In the genomic region with DNA sequence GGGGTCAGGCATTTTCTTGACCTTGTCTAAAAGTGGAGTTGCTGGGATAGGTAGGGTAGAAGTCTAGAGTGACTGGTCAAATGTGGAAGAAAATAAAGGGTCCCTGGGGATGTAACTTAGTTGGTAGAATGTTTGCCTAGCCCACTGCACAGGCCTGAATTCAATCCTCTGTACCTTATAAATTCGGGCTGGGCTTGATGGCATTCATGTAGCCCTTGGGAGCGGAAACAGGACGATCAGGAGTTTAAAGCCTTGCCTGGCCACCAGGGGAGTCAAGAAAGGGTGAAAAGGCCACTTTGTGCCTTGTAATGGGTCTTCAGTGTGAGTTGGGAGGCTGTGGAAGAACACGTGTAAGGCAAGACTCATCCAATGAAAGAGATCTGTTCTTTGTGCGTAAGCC, we compare ENCODE assay signal across 8 mouse cellular contexts. TPM values are rescaled to one million over a fixed set of nuclear protein-coding genes. Genes with fewer than 3 reads are reported as not detected.
DNase-seq lines count a peak whose midpoint lies in the region; ATAC-seq and TF ChIP-seq lines count a peak whose summit lies in the region.

No protein-coding gene starts in this region.

- peaks cover 12% of the 10 kb centered on the region for H3K4me1 ChIP-seq in kidney, postnatal 0 days (replicated peaks; ENCODE audit: insufficient read depth, low read length)
- peaks cover 6% of the 10 kb centered on the region for H3K4me1 ChIP-seq in brown adipose tissue, adult 24 weeks (ENCODE audit: control insufficient read depth, insufficient read depth, insufficient read length, low read length)
- H3K4me1 ChIP-seq in hindbrain, embryonic 15.5 days (replicated peaks) = peaks cover 43% of the 10 kb centered on the region
- peaks cover 14% of the 10 kb centered on the region; the same call in 1 of the 2 replicates for H3K4me1 ChIP-seq in midbrain, postnatal 0 days (ENCODE audit: insufficient read depth, low read length)

- no peaks in the 10 kb centered on the region for H3K36me3 ChIP-seq in kidney, postnatal 0 days (ENCODE audit: insufficient read depth, low read length)
- H3K36me3 ChIP-seq in hindbrain, embryonic 15.5 days = no peaks in the 10 kb centered on the region
- H3K36me3 ChIP-seq in midbrain, postnatal 0 days (ENCODE audit: insufficient read depth, low read length) = no peaks in the 10 kb centered on the region

- no peaks in the 10 kb centered on the region for H3K27me3 ChIP-seq in kidney, postnatal 0 days (ENCODE audit: insufficient read depth, low read length)
- no peaks in the 10 kb centered on the region for H3K27me3 ChIP-seq in hindbrain, embryonic 15.5 days
- no peaks in the 10 kb centered on the region for H3K27me3 ChIP-seq in midbrain, postnatal 0 days (ENCODE audit: insufficient read depth, low read length)

- H3K4me3 ChIP-seq in kidney, postnatal 0 days (replicated peaks; ENCODE audit: low read depth, low read length) = peak overlapping the region; percentile 78
- peak overlapping the region; percentile 83 for H3K4me3 ChIP-seq in brown adipose tissue, adult 24 weeks (ENCODE audit: insufficient read depth, low read depth, low read length)
- H3K4me3 ChIP-seq in hindbrain, embryonic 15.5 days = peak overlapping the region; percentile 93
- H3K4me3 ChIP-seq in midbrain, postnatal 0 days (ENCODE audit: low read depth, low read length) = peak overlapping the region; percentile 94

- no peak for DNase-seq in kidney, postnatal 0 days (ENCODE audit: low spot score)
- no peak for DNase-seq in kidney, postnatal 36 days
- no peak for DNase-seq in midbrain, postnatal 0 days (ENCODE audit: low spot score)
- no peak for DNase-seq in frontal cortex, postnatal 36 days (ENCODE audit: low spot score in 2 of 2)
- DNase-seq in urinary bladder, adult 2 months (ENCODE audit: low spot score) = no peak
- DNase-seq in ovary, postnatal 10 days (ENCODE audit: low spot score) = no peak

- H3K9me3 ChIP-seq in kidney, postnatal 0 days (replicated peaks; ENCODE audit: low read length) = no peaks in the 10 kb centered on the region
- no peaks in the 10 kb centered on the region for H3K9me3 ChIP-seq in hindbrain, embryonic 15.5 days
- no peaks in the 10 kb centered on the region for H3K9me3 ChIP-seq in midbrain, postnatal 0 days (ENCODE audit: low read length)

- H3K27ac ChIP-seq in kidney, postnatal 0 days = peak overlapping the region; percentile 90; the same call in 1 of the 2 replicates
- 0 out of 2 replicates have a peak overlapping the region, but pooled peaks have one; percentile 17 for H3K27ac ChIP-seq in brown adipose tissue, adult 24 weeks (replicated peaks; ENCODE audit: low read depth, low read length)
- H3K27ac ChIP-seq in hindbrain, embryonic 15.5 days (replicated peaks) = no peak overlapping the region
- no peak overlapping the region for H3K27ac ChIP-seq in midbrain, postnatal 0 days (ENCODE audit: low read depth, low read length)

- WGBS in kidney, postnatal 0 days = 10% methylated on average over 5 of the region's 5 CpGs
- 9% methylated on average over 5 of the region's 5 CpGs for WGBS in hindbrain, embryonic 15.5 days
- 6% methylated on average over 5 of the region's 5 CpGs for WGBS in midbrain, postnatal 0 days

- TF ChIP-seq CTCF in kidney, postnatal 0 days (IDR thresholded peaks at IDR 0.05; ENCODE audit: low read depth) = peak; percentile 40
- TF ChIP-seq CTCF in midbrain, postnatal 0 days (IDR thresholded peaks at IDR 0.05) = peak; percentile 29; the same call in 1 of the 2 replicates

- no peak for ATAC-seq in kidney, postnatal 0 days (replicated peaks; ENCODE audit: low FRiP score, low read depth)
- ATAC-seq in hindbrain, embryonic 15.5 days (ENCODE audit: low FRiP score, low read depth) = no peak
- ATAC-seq in midbrain, postnatal 0 days (ENCODE audit: low FRiP score) = no peak

- peak overlapping the region; percentile 85 for H3K9ac ChIP-seq in kidney, postnatal 0 days (ENCODE audit: low read depth, low read length)
- peak overlapping the region; percentile 68; the same call in 1 of the 2 replicates for H3K9ac ChIP-seq in hindbrain, embryonic 15.5 days
- peak overlapping the region; percentile 86 for H3K9ac ChIP-seq in midbrain, postnatal 0 days (replicated peaks; ENCODE audit: low read length, poor library complexity, severe bottlenecking)

- peak overlapping the region; percentile 54 for H3K4me2 ChIP-seq in kidney, postnatal 0 days (ENCODE audit: low read length)
- peak overlapping the region; percentile 81 for H3K4me2 ChIP-seq in hindbrain, embryonic 15.5 days
- H3K4me2 ChIP-seq in midbrain, postnatal 0 days (ENCODE audit: low read depth, low read length, poor library complexity, severe bottlenecking) = peak overlapping the region; percentile 86

RNA-seq across cellular contexts. Expression of a gene that starts 1.1 kb away (rescaled TPM):
- polyA plus RNA-seq in kidney, postnatal 0 days (2015; fragmentation: Nextera tagmentation; extraction: Ambion mirVana) = 101 and 106 TPM in 2 replicates
- polyA plus RNA-seq in brown adipose tissue, adult 24 weeks (2012; ENCODE audit: insufficient read depth, insufficient read length, missing spikeins) = 24.3 and 31.2 TPM in 2 replicates
- polyA plus RNA-seq in hindbrain, embryonic 15.5 days (2015; fragmentation: Nextera tagmentation; extraction: Ambion mirVana) = 66.0 and 78.0 TPM in 2 replicates
- total RNA-seq in midbrain, postnatal 0 days (2014; rRNA removed) = 29.0 and 38.1 TPM in 2 replicates
- 47.6 and 53.2 TPM in 2 replicates for polyA plus RNA-seq in midbrain, postnatal 0 days (2015; fragmentation: Nextera tagmentation; extraction: Ambion mirVana)
- polyA plus RNA-seq in urinary bladder, adult 2 months (2012; rRNA removed) = 43.6 and 46.4 TPM in 2 replicates

RNA-seq across cellular contexts. Expression of a gene that starts 12.6 kb away (rescaled TPM):
- polyA plus RNA-seq in kidney, postnatal 0 days (2015; fragmentation: Nextera tagmentation; extraction: Ambion mirVana) = 17.6 and 19.8 TPM in 2 replicates
- polyA plus RNA-seq in brown adipose tissue, adult 24 weeks (2012; ENCODE audit: insufficient read depth, insufficient read length, missing spikeins) = 4.0 and 7.6 TPM in 2 replicates
- 55.6 and 64.2 TPM in 2 replicates for polyA plus RNA-seq in hindbrain, embryonic 15.5 days (2015; fragmentation: Nextera tagmentation; extraction: Ambion mirVana)
- total RNA-seq in midbrain, postnatal 0 days (2014; rRNA removed) = 61.6 and 61.9 TPM in 2 replicates
- polyA plus RNA-seq in midbrain, postnatal 0 days (2015; fragmentation: Nextera tagmentation; extraction: Ambion mirVana) = 36.6 and 38.9 TPM in 2 replicates
- polyA plus RNA-seq in urinary bladder, adult 2 months (2012; rRNA removed) = 26.0 and 30.0 TPM in 2 replicates

RNA-seq across cellular contexts. Expression of a gene that starts 39.8 kb away (rescaled TPM):
- polyA plus RNA-seq in kidney, postnatal 0 days (2015; fragmentation: Nextera tagmentation; extraction: Ambion mirVana) = 77.3 and 88.0 TPM in 2 replicates
- polyA plus RNA-seq in brown adipose tissue, adult 24 weeks (2012; ENCODE audit: insufficient read depth, insufficient read length, missing spikeins) = 333 and 448 TPM in 2 replicates
- 74.3 and 80.5 TPM in 2 replicates for polyA plus RNA-seq in hindbrain, embryonic 15.5 days (2015; fragmentation: Nextera tagmentation; extraction: Ambion mirVana)
- 86.0 and 88.0 TPM in 2 replicates for total RNA-seq in midbrain, postnatal 0 days (2014; rRNA removed)
- polyA plus RNA-seq in midbrain, postnatal 0 days (2015; fragmentation: Nextera tagmentation; extraction: Ambion mirVana) = 64.5 and 68.9 TPM in 2 replicates
- polyA plus RNA-seq in urinary bladder, adult 2 months (2012; rRNA removed) = 120 and 137 TPM in 2 replicates

RNA-seq across cellular contexts. Expression of a gene that starts 59.7 kb away (rescaled TPM):
- 125 TPM in 2 replicates for polyA plus RNA-seq in kidney, postnatal 0 days (2015; fragmentation: Nextera tagmentation; extraction: Ambion mirVana)
- polyA plus RNA-seq in brown adipose tissue, adult 24 weeks (2012; ENCODE audit: insufficient read depth, insufficient read length, missing spikeins) = 55.7 and 98.7 TPM in 2 replicates
- polyA plus RNA-seq in hindbrain, embryonic 15.5 days (2015; fragmentation: Nextera tagmentation; extraction: Ambion mirVana) = 21.9 and 25.9 TPM in 2 replicates
- total RNA-seq in midbrain, postnatal 0 days (2014; rRNA removed) = 12.7 and 12.9 TPM in 2 replicates
- 16.7 and 20.3 TPM in 2 replicates for polyA plus RNA-seq in midbrain, postnatal 0 days (2015; fragmentation: Nextera tagmentation; extraction: Ambion mirVana)
- 111 and 117 TPM in 2 replicates for polyA plus RNA-seq in urinary bladder, adult 2 months (2012; rRNA removed)

Comparison
In these comparisons a context has a peak if more than half of its experiments do, and no peak if none do; other contexts are left out.
1. H3K27ac ChIP-seq: peak in kidney, postnatal 0 days (single experiment) and brown adipose tissue, adult 24 weeks (single experiment); none in hindbrain, embryonic 15.5 days (single experiment) and midbrain, postnatal 0 days (single experiment).
2. Peak in every context shown above with its lines, with median percentiles within 50 percentile points of each other: H3K4me2 ChIP-seq, H3K4me3 ChIP-seq and H3K9ac ChIP-seq.